Mouse (Mus musculus) midbrain, embryonic 16.5 days (tissue): ENCODE measurements around the gene Chst15. TPM values are rescaled to one million over a fixed set of nuclear protein-coding genes. Genes with fewer than 3 reads are reported as not detected.

Experiments used
- ATAC-seq: fragments of 200-750 bp; cut with Nextera tagmentation; 2 replicates; pipeline ENCODE4 v1.8.0; 2017; ENCODE audit warnings: moderate TSS enrichment
- H3K27ac ChIP-seq: fragments of 300-500 bp; sonication (generic); 2 replicates; pipeline ENCODE4 v1.5.1; 2014; ENCODE audit warnings: mild to moderate bottlenecking, low read length, mixed read lengths
- H3K27me3 ChIP-seq: fragments of 300-500 bp; sonication (generic); 2 replicates; pipeline ENCODE4 v1.6.1; 2014; ENCODE audit warnings: low read depth, low read length, mixed read lengths; ENCODE audit not compliant: control insufficient read depth, insufficient read depth
- H3K36me3 ChIP-seq: fragments of 300-500 bp; sonication (generic); 2 replicates; pipeline ENCODE4 v1.6.1; 2014; ENCODE audit warnings: mild to moderate bottlenecking, low read length, moderate library complexity, mixed read lengths; ENCODE audit not compliant: control insufficient read depth, insufficient read depth
- H3K4me1 ChIP-seq: fragments of 300-500 bp; sonication (generic); 2 replicates; pipeline ENCODE4 v1.6.1; 2014; ENCODE audit warnings: mild to moderate bottlenecking, low read length, mixed read lengths; ENCODE audit not compliant: control insufficient read depth, insufficient read depth
- H3K4me2 ChIP-seq: fragments of 300-500 bp; sonication (generic); 2 replicates; pipeline ENCODE4 v1.6.1; 2014; ENCODE audit warnings: mild to moderate bottlenecking, low read length, mixed read lengths
- H3K4me3 ChIP-seq: fragments of 300-500 bp; sonication (generic); 2 replicates; pipeline ENCODE4 v1.5.1; 2014; ENCODE audit warnings: low read depth, mild to moderate bottlenecking, low read length, moderate library complexity, mixed read lengths
- H3K9ac ChIP-seq: fragments of 300-500 bp; sonication (generic); 2 replicates; pipeline ENCODE4 v1.6.1; 2014; ENCODE audit warnings: low read depth, low read length, mixed read lengths
- H3K9me3 ChIP-seq: fragments of 300-500 bp; sonication (generic); replicated peaks from 2 replicates; pipeline ENCODE4 v1.6.1; 2014; ENCODE audit warnings: mild to moderate bottlenecking, low read length, mixed read lengths; ENCODE audit not compliant: control insufficient read depth, poor library complexity, severe bottlenecking
- whole genome bisulfite sequencing: fragments of 180-500 bp; shearing (Covaris S2); extraction: QIAGEN DNeasy Blood & Tissue Kit; methylation state at CpG from one replicate; pipeline ENCODE4 v1.1.7; 2014; 5-methylcytosine and 5-hydroxymethylcytosine counted together
- polyA plus RNA-seq: library from polyadenylated mRNA; unstranded; fragments of >200 nt; fragmentation: Nextera tagmentation; extraction: Ambion mirVana; gene quantifications from 2 replicates; pipeline ENCODE4 v1.2.1, GENCODE M21; 2015

Chst15 gene
- polyA plus RNA-seq, 1 experiment from 2014 or later, result 12.6 TPM

DNA sequence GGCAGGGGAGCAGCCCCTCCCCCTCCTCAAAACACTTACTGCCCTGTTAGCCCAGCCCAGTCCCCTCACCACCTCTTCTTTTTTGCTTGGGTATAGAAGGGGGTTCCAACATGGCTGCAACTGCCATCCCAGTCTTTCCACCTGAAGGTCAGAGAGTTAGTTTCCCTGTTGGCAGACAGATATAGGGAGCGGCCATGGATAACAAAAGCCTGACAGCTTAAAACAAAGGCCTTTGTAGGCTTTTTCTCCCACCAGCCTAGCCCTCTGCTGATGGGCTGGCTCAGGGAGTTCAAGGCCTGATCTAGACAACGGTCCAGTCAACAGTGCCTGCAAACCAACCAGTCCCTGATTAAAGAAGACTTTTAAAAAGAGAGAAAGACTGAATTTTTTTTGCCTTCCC, 26.1 kb upstream of the Chst15 start:
- WGBS, result 60% methylated on average over 2 of the region's 2 CpGs

DNA sequence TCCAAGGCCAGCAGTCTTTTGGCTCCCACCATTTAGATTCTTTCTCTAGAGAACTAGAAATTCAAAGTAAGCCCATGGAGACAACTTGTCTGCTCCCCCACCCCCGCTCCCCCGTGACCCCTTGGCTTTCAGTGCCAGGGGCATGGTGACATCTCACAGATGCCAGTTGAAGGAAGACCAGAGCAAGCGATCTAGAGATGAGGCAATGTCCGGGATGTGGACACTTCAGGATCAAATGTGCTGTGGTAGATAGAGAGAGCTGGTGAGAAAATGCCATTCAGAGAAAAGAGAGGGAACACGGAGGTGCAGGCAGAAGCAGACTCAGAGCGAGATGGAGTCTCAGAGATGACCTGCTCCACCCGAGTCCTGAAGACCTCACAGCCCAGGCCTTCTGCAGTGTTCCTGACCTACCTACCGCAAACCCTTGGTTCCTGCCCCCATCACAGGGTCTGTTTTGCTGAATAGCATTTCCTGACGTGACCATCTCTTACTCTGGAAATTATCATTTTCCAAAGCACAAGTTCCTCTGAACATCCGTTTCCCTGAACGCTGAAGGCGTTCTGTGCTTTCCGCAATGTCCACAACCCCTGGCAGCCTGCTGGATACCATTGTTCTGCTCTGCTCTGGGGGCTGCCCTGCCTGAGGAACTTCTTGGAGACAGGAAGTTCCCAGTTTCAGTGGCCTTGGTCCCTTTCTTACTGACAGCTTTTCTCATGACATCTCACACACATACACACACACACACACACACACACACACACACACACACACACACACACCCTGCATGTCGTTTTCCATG, 22.2 kb upstream of the Chst15 start:
- Histone ChIP-seq H3K4me2 (no peak overlapping the region), H3K9me3 (no peaks in the 10 kb centered on the region), H3K27ac (no peak overlapping the region), H3K27me3 (no peaks in the 10 kb centered on the region), H3K4me1 (peaks cover 12% of the 10 kb centered on the region; the same call in 1 of the 2 replicates), H3K4me3 (no peak overlapping the region), H3K36me3 (no peaks in the 10 kb centered on the region), H3K9ac (no peak overlapping the region)
- ATAC-seq, result no peak
- WGBS, result 83% methylated on average over 14 of the region's 14 CpGs

More for the DNA sequence above, 26.1 kb upstream of the Chst15 start:
- no peak for ATAC-seq
- no peak overlapping the region for H3K27ac ChIP-seq
- H3K4me1 ChIP-seq, result no peaks in the 10 kb centered on the region
- H3K9me3 ChIP-seq, result no peaks in the 10 kb centered on the region
- H3K4me2 ChIP-seq, result no peak overlapping the region
- no peaks in the 10 kb centered on the region for H3K36me3 ChIP-seq
- no peaks in the 10 kb centered on the region for H3K27me3 ChIP-seq
- no peak overlapping the region for H3K9ac ChIP-seq
- no peak overlapping the region for H3K4me3 ChIP-seq

DNA sequence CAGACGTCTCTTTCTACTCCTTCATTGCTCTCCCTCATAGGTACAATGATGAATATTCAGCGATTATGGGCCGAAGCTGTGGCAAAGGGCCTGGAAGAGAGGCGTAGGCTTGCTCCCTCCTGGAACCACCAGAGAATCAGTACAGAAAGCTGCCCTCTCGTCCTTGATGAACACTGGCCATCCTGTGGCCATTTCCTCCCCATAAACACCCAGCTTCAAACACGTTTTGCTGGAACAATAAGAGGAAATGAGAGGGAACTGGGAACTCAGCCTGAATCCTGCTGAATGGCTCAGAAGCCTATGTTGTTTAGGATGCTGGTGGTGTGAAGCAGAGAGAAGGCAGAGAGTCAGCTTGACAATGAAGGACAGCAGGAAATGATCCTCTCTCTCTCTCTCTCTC, 21.3 kb upstream of the Chst15 start:
- WGBS, result 67% methylated on average over 6 of the region's 6 CpGs
- H3K9ac ChIP-seq, result no peak overlapping the region
- no peak for ATAC-seq
- no peak overlapping the region for H3K4me2 ChIP-seq
- no peak overlapping the region for H3K27ac ChIP-seq
- peaks cover 12% of the 10 kb centered on the region; the same call in 1 of the 2 replicates for H3K4me1 ChIP-seq
- H3K27me3 ChIP-seq, result no peaks in the 10 kb centered on the region
- no peaks in the 10 kb centered on the region for H3K36me3 ChIP-seq
- no peaks in the 10 kb centered on the region for H3K9me3 ChIP-seq
- H3K4me3 ChIP-seq, result no peak overlapping the region

DNA sequence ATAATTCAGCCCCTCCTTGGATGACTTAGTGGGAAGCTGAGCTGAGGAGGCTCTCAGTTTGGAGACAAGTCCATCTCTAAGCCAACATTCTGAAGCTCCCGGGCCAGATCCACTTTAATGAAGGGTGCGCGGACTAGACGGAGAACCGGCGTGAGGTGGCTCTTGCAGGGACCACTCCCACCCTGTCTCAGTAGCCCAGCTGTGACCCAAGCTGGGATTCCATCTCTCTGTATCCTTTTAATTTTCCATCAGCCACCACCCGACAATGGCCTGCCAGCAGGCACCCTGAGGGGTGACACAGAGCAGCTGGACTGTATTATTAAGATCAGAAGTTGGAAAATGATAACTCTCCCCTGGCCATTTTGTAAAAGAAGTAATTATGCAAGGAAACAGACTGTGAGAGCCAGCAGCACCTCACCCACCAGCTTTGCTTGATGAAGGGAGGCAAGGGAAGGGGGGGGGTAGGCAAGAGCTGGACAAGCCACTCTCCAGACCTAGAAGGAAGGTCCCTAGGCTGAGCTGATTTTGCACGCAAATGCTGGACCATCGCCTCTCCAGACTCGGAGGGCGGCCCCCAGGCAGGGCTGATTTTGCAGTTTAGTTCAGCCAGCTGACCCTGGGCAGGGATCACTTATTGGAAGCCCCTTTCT, 20.4 kb upstream of the Chst15 start:
- Histone ChIP-seq H3K27me3 (no peaks in the 10 kb centered on the region), H3K9ac (no peak overlapping the region), H3K27ac (no peak overlapping the region), H3K4me3 (no peak overlapping the region), H3K9me3 (no peaks in the 10 kb centered on the region), H3K4me1 (peaks cover 13% of the 10 kb centered on the region; the same call in 1 of the 2 replicates), H3K36me3 (no peaks in the 10 kb centered on the region), H3K4me2 (no peak overlapping the region)
- WGBS, result 58% methylated on average over 11 of the region's 11 CpGs
- no peak for ATAC-seq

DNA sequence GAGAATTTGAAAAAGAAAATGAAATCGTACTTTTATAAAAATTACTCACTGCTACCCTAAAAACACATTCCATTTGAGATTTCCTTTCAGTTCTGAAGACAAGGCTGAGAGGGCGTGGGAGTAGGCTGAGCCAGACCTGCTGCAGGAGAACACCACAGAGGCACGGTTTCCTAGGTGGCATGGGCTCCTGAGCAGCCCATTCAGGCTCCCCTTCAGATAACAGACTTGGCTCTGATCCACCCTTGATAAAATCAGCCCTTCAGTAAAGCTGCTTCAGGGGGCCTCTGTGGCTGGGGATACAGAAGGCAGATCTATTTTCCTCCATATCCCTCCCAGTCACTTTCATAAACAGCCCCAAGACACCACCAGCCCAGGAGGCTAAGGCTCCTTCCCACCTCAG, 19.8 kb upstream of the Chst15 start:
- H3K27me3 ChIP-seq, result no peaks in the 10 kb centered on the region
- H3K4me2 ChIP-seq, result no peak overlapping the region
- H3K4me1 ChIP-seq, result peaks cover 16% of the 10 kb centered on the region; the same call in 1 of the 2 replicates
- ATAC-seq, result no peak
- no peaks in the 10 kb centered on the region for H3K36me3 ChIP-seq
- WGBS, result 52% methylated on average over 3 of the region's 3 CpGs
- no peak overlapping the region for H3K27ac ChIP-seq
- H3K9ac ChIP-seq, result no peak overlapping the region
- H3K9me3 ChIP-seq, result no peaks in the 10 kb centered on the region
- no peak overlapping the region for H3K4me3 ChIP-seq

DNA sequence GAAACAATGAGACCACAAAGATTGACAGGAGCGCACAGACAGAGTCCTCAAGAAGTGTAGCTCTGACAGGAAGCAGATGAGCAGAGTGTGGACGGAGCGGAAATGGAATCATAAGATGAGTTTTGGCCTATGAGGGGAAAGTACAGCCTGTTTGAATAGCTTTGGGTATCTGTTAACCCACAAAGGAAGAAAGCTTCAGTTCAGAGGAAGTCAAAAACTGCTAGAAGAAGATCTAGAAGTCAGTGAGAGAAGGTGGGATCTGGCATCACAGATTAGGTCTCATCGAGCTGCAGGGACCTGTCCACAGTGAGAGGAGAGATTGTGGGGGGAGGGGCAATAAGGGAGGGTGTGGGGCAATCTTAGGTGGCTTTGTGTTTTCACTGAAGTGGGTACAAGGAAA, 18.3 kb upstream of the Chst15 start:
- no peak for ATAC-seq
- 97% methylated on average over 4 of the region's 4 CpGs for WGBS
- Histone ChIP-seq H3K27ac (no peak overlapping the region), H3K4me3 (no peak overlapping the region), H3K27me3 (no peaks in the 10 kb centered on the region), H3K36me3 (no peaks in the 10 kb centered on the region), H3K9me3 (no peaks in the 10 kb centered on the region), H3K4me1 (peaks cover 16% of the 10 kb centered on the region; the same call in 1 of the 2 replicates), H3K4me2 (no peak overlapping the region), H3K9ac (no peak overlapping the region)

DNA sequence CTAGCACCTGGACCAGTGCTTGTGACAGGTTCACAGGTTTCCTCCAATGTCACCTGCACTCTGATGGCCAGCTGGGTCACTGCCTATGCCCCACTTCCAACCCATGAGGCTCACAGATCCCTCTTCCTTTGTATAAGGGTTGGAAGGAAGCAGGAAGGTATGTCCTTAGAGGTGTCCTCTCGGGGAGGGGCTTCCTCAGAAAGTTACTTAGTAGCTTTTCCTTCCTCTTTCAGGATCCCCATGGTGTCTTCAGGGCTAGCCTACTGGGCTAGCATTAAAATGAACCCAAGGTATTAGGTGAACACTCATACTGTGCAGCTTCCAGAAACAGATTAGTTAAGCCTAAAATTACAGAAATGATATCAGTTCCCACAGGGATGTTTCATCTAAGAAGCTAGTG, 16.1 kb upstream of the Chst15 start:
- WGBS, result 88% methylated on average over 1 of the region's 1 CpGs
- no peak overlapping the region for H3K4me3 ChIP-seq
- no peaks in the 10 kb centered on the region for H3K36me3 ChIP-seq
- peaks cover 16% of the 10 kb centered on the region; the same call in 1 of the 2 replicates for H3K4me1 ChIP-seq
- no peaks in the 10 kb centered on the region for H3K27me3 ChIP-seq
- H3K9me3 ChIP-seq, result no peaks in the 10 kb centered on the region
- H3K27ac ChIP-seq, result no peak overlapping the region
- H3K4me2 ChIP-seq, result no peak overlapping the region
- H3K9ac ChIP-seq, result no peak overlapping the region
- ATAC-seq, result no peak

DNA sequence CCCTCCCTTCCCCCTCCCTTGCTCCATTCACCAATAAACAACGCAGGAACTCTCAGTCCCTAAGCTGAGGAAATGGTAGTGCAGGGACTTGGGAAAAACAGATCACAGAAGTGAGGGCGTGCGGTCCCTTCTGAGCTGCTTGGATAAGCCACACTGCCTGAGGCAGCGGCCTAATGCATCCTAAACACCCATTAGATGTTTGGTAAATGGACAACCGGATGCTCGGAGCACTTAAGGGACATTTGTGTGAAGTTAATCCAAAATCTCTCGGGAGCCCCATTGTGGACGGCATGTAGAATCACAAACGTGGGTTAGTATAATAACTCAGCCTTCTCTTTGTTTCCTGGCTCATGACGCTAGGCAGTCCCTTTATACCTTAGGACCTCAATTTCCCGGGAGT, 15.1 kb upstream of the Chst15 start:
- no peaks in the 10 kb centered on the region for H3K27me3 ChIP-seq
- H3K4me3 ChIP-seq, result no peak overlapping the region
- ATAC-seq, result no peak
- H3K4me2 ChIP-seq, result no peak overlapping the region
- no peaks in the 10 kb centered on the region for H3K36me3 ChIP-seq
- no peak overlapping the region for H3K9ac ChIP-seq
- no peaks in the 10 kb centered on the region for H3K9me3 ChIP-seq
- H3K27ac ChIP-seq, result no peak overlapping the region
- WGBS, result 29% methylated on average over 11 of the region's 11 CpGs
- H3K4me1 ChIP-seq, result peaks cover 10% of the 10 kb centered on the region; the same call in 1 of the 2 replicates

DNA sequence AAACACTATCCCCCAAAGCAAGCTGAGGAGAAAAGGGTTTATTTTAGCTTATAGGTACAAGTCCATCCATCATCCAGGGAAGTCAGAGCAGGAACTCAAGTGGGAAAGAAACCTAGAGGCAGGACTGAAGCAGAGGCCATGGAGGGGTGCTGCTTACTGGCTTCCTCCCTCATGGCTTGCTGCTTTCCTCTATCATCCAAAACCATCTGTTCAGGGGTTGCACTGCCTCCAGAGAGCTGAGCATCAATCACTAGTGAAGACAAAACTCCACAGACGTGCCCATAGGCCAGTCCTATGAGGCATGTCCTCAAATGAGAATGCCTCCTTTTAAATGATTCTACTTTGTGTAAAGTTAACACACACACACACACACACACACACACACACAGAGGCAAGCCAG, 13.2 kb upstream of the Chst15 start:
- Histone ChIP-seq H3K36me3 (no peaks in the 10 kb centered on the region), H3K9me3 (no peaks in the 10 kb centered on the region), H3K4me2 (no peak overlapping the region), H3K4me3 (no peak overlapping the region), H3K27me3 (no peaks in the 10 kb centered on the region), H3K4me1 (0 out of 2 replicates have a peak, but pooled peaks cover 3% of the 10 kb centered on the region), H3K27ac (no peak overlapping the region), H3K9ac (no peak overlapping the region)
- ATAC-seq, result no peak
- 61% methylated on average over 1 of the region's 1 CpGs for WGBS
